Mouse (Mus musculus) heart, embryonic 11.5 days (tissue): ENCODE results near the gene Zfp689. TPM values are rescaled to one million over a fixed set of nuclear protein-coding genes. Genes with fewer than 3 reads are reported as not detected.
"Not testable (repeated sequence)": the region's sequence is repeated elsewhere in the genome, so short reads cannot be mapped to it uniquely, and the experiment has no call there.

ENCODE experiments used
- ATAC-seq: fragments of 200-750 bp; cut with Nextera tagmentation; replicated peaks from 2 replicates; pipeline ENCODE4 v1.8.0; 2017; ENCODE audit warnings: moderate library complexity; ENCODE audit not compliant: insufficient number of reproducible peaks, low FRiP score, low TSS enrichment
- H3K27ac ChIP-seq: fragments of 300-500 bp; sonication (generic); 2 replicates; pipeline ENCODE4 v1.5.1; 2014; ENCODE audit warnings: mild to moderate bottlenecking, low read depth, low read length
- H3K27me3 ChIP-seq: fragments of 300-500 bp; sonication (generic); 2 replicates; pipeline ENCODE4 v1.6.1; 2014; ENCODE audit warnings: mild to moderate bottlenecking, low read length, mixed read lengths; ENCODE audit not compliant: control insufficient read depth, insufficient read depth
- H3K36me3 ChIP-seq: fragments of 300-500 bp; sonication (generic); 2 replicates; pipeline ENCODE4 v1.6.1; 2014; ENCODE audit warnings: mild to moderate bottlenecking, low read length, moderate library complexity, mixed read lengths; ENCODE audit not compliant: control insufficient read depth, insufficient read depth
- H3K4me1 ChIP-seq: fragments of 300-500 bp; sonication (generic); 2 replicates; pipeline ENCODE4 v1.6.1; 2014; ENCODE audit warnings: low read length; ENCODE audit not compliant: control insufficient read depth, insufficient read depth
- H3K4me2 ChIP-seq: fragments of 300-500 bp; sonication (generic); 2 replicates; pipeline ENCODE4 v1.6.1; 2014; ENCODE audit warnings: mild to moderate bottlenecking, moderate library complexity
- H3K4me3 ChIP-seq: fragments of 300-500 bp; sonication (generic); 2 replicates; pipeline ENCODE4 v1.5.1; 2014; ENCODE audit warnings: low read depth, low read length
- H3K9ac ChIP-seq: fragments of 300-500 bp; sonication (generic); 2 replicates; pipeline ENCODE4 v1.6.1; 2014; ENCODE audit warnings: mild to moderate bottlenecking, low read depth, low read length, moderate library complexity
- H3K9me3 ChIP-seq: fragments of 300-500 bp; sonication (generic); replicated peaks from 2 replicates; pipeline ENCODE4 v1.6.1; 2016; ENCODE audit warnings: low read length; ENCODE audit not compliant: control insufficient read depth
- WGBS: fragments of 180-500 bp; shearing (Covaris S2); extraction: QIAGEN DNeasy Blood & Tissue Kit; methylation state at CpG from one replicate; pipeline ENCODE4 v1.1.7; 2014; ENCODE audit not compliant: insufficient replicate concordance; 5-methylcytosine and 5-hydroxymethylcytosine counted together
- polyA plus RNA-seq: library from polyadenylated mRNA; unstranded; fragments of >200 nt; fragmentation: Nextera tagmentation; extraction: Ambion mirVana; gene quantifications from 2 replicates; pipeline ENCODE4 v1.2.1, GENCODE M21; 2014

Gene Zfp689
- polyA plus RNA-seq, 1 experiment from 2014 or later, result 5.8 TPM

DNA sequence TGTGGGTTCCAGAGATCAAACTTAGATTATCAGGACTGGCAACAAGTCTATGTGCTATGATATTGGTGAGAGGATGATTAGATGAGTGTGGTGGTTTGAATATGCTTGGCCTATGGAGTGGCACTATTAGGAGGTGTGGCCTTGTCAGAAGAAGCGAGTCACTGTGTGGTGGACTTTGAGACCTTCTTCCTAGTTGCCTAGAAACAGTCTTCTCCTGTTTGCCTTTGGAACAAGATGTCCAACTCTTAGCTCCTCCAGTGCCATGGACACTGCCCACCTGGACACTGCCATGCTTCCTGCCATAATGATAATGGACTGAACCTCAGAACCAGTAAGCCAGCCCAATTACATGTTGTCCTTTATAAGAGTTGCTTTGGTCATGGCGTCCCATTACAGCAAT is 23.0 kb downstream of the Zfp689 start:
- H3K9me3 ChIP-seq, result no peaks in the 10 kb centered on the region
- 72% methylated on average over 2 of the region's 2 CpGs for WGBS
- no peak overlapping the region for H3K27ac ChIP-seq
- no peak overlapping the region for H3K4me3 ChIP-seq
- H3K9ac ChIP-seq, result no peak overlapping the region
- ATAC-seq, result no peak
- H3K27me3 ChIP-seq, result peaks cover 10% of the 10 kb centered on the region
- peaks cover 8% of the 10 kb centered on the region for H3K4me1 ChIP-seq
- H3K4me2 ChIP-seq, result no peak overlapping the region
- no peaks in the 10 kb centered on the region for H3K36me3 ChIP-seq

DNA sequence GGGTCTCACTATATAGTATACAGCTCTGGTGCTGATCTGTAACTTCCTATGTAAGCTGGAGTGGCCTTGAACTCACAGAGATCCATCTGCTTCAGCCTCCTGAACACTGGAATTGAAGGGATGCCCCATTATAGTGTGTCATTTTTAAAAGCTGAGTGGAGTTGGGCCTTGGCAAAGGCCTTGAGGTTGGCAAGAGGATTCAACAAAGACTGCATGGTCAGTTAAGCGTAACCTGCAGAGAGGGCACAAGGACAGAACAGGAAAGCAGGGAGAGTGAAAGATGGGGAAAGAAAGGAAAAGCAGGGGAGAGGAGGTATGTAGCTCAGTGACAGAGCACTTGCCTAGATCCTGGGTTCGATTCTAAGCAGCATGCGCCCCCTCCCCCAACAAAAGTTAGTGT is 23.7 kb downstream of the Zfp689 start:
- ATAC-seq, result no peak
- Histone ChIP-seq H3K4me1 (peaks cover 8% of the 10 kb centered on the region), H3K27me3 (peaks cover 10% of the 10 kb centered on the region), H3K9me3 (no peaks in the 10 kb centered on the region), H3K9ac (no peak overlapping the region), H3K4me3 (no peak overlapping the region), H3K36me3 (no peaks in the 10 kb centered on the region), H3K4me2 (no peak overlapping the region), H3K27ac (no peak overlapping the region)
- WGBS, result 81% methylated on average over 3 of the region's 3 CpGs

DNA sequence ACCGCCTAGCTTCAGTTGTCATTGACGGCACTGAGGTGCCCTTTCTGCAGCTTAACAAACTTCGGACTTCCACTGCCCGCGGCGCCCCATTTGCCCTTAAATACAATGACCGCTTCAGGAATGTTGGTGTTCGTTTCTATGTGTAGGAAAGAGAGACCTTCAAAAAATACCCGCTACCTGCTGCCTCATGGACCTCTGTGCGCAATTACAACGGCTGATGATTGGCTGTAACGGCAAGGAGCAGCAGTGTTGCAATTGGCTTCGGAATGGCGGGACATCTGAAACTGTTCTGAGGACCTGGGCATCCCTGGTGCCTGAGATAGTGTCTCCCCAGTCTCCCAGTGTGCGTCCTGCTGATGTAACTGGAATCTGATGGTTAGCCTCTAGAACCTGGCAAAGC is 26.7 kb downstream of the Zfp689 start:
- peak overlapping the region; percentile 83 for H3K4me2 ChIP-seq
- peak overlapping the region; percentile 80 for H3K9ac ChIP-seq
- H3K9me3 ChIP-seq, result no peaks in the 10 kb centered on the region
- no peak overlapping the region for H3K27ac ChIP-seq
- H3K27me3 ChIP-seq, result peaks cover 10% of the 10 kb centered on the region
- WGBS, result under 1% methylated on average over 15 of the region's 15 CpGs
- peaks cover 8% of the 10 kb centered on the region for H3K4me1 ChIP-seq
- no peaks in the 10 kb centered on the region for H3K36me3 ChIP-seq
- peak overlapping the region; percentile 74 for H3K4me3 ChIP-seq
- ATAC-seq, result no peak

DNA sequence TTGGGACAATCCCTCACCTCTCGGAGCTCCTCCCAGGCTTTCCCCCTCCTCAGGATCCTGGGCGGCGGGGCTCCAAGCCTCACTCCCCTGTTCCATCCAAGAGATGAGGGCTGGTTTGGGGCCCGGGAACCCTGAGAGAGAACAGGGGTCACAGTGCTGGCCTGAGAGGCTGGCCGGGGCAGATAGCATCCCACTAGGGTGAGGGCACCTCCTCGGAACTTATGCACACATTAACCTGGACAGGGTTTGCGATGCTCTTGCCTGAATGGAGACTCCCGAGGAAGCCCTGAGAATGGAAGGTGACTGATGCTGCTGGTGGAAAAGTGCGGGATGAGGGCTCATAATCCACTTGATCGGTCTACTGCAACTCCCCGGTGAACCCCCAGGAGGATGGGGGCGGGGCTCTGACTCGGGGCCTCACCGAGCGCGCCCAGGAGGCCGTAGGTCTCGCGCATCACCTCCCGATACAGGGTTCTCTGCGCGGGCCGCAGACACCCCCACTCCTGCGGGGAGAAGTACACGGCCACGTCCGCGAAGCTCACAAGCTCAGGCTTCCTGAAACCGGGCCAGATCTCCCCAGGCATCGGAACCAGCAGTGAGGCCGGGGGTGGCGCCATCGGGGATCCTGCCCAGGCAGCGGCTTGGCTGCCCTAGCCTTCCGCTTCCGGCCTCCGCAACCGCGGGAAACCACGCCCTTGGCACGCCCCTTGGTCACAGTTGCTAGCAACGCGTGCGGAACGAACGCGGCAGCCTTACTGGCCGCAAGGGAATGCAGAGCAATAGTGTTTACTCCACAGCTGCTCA is 27.4 kb downstream of the Zfp689 start, which contains the start of gene Zfp688:
Gene Zfp688, minus strand, starts transcription at position 681 of the 804 bp plus-strand sequence.
- ATAC-seq, result peak; percentile 83
- Histone ChIP-seq H3K4me3 (peak within 1 kb of the TSS; percentile 74), H3K36me3 (no peaks in the 10 kb centered on the region), H3K9me3 (no peaks in the 10 kb centered on the region), H3K9ac (peak within 1 kb of the TSS; percentile 80), H3K27me3 (peaks cover 10% of the 10 kb centered on the region), H3K27ac (peak within 1 kb of the TSS; percentile 57), H3K4me1 (peaks cover 8% of the 10 kb centered on the region), H3K4me2 (peak within 1 kb of the TSS; percentile 83)
- under 1% methylated on average over 48 of the region's 48 CpGs for WGBS

DNA sequence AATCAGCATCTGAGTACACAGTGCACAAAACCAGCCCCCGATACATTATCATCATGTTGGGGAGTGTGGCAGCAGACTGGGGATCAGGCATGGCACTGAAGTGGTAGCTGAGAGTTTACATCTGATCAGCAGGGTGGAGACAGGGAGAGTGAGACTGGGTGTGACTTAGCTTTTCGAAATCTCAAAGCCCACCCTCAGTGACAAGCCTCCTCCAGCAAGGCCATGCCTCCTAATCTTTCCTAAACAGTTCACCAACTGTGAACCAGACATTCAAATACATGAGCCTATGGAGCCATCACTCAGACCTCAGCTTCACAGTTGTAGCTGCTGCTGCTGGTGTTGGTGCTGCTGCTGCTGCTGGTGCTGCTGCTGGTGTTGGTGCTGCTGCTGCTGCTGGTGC is 37.5 kb downstream of the Zfp689 start:
- no peak overlapping the region for H3K9ac ChIP-seq
- ATAC-seq, result no peak
- no peak overlapping the region for H3K27ac ChIP-seq
- no peaks in the 10 kb centered on the region for H3K36me3 ChIP-seq
- no peaks in the 10 kb centered on the region for H3K27me3 ChIP-seq
- H3K4me3 ChIP-seq, result no peak overlapping the region
- H3K4me2 ChIP-seq, result no peak overlapping the region
- H3K9me3 ChIP-seq, result no peaks in the 10 kb centered on the region
- WGBS, result 62% methylated on average over 2 of the region's 2 CpGs
- H3K4me1 ChIP-seq, result no peaks in the 10 kb centered on the region

DNA sequence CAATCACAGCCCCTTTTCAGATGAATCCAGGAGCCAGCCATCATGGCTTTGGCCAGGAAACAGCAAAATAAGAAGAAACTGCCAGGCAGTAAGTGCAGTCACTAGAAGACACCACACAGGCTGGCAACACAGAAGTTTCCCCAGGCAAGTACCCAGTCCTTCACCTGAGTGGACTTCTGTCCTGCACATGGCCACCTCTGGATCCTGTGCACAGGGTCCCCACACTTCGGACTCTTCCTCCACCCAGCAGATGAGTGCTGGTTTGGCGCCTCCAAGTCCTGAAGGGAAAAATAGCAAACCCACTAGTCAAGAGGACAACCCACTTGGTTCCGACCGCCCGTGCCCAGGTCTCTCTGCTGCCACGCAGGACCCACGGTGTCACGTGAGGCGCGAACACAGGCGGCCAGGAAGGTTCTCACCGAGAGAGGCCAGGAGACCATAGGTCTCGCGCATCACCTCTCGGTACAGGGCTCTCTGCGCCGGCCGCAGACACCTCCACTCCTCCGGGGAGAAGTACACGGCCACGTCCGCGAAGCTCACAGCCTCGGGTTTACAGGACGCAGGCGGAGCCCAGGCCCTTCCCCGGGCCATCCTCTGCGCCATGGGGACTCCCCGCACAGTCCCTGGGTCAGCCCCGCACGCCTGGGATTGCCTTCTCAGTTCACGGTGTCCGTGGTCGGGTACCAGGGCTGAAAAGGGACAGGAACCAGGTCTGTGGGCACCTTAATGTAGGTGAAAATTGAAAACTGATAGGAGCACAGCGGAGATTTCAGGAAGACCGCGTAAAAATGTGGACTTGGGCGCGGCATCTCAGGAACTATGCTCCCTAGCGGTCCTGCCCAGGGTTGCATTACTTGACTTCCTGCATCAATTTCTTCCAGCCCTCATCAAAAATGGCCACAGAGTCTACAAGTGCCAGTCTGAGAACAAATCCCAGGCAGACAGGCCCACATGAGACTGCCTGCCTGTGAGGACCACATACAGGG is 42.7 kb downstream of the Zfp689 start, which contains the start of gene Zfp764:
Gene Zfp764, minus strand, starts transcription at position 821 of the 986 bp plus-strand sequence.
- WGBS, result 5% methylated on average over 40 of the region's 40 CpGs
- H3K27ac ChIP-seq, H3K27me3 ChIP-seq, H3K36me3 ChIP-seq, H3K9me3 ChIP-seq, H3K4me1 ChIP-seq: not testable (repeated sequence)
- Histone ChIP-seq H3K9ac (peak within 1 kb of the TSS; percentile 84), H3K4me3 (peak within 1 kb of the TSS; percentile 57), H3K4me2 (peak within 1 kb of the TSS; percentile 90)
- ATAC-seq, result peak; percentile 61

DNA sequence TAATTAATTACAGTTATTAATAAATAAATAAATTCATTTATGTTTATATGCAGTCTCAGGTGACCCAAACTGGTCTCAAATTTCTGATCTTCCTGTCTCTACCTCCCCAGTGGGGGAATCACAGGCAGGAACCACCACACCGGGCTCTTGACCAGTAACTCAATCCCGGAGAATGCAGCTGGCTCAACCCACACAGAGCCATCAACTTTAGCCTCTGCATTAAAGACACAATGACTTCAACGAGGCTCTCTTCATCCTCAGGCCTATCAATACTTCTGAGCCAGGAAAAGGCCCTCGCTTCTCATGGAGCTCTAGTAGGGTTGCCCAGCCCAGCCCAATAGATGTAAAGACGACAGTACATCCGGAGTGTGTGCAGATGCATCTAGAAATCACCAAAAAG is 44.9 kb downstream of the Zfp689 start:
- not testable (repeated sequence) for H3K27ac ChIP-seq, ATAC-seq, H3K36me3 ChIP-seq, H3K4me1 ChIP-seq, H3K9ac ChIP-seq, H3K9me3 ChIP-seq, H3K4me2 ChIP-seq, H3K4me3 ChIP-seq, H3K27me3 ChIP-seq
- 84% methylated on average over 6 of the region's 6 CpGs for whole genome bisulfite sequencing

DNA sequence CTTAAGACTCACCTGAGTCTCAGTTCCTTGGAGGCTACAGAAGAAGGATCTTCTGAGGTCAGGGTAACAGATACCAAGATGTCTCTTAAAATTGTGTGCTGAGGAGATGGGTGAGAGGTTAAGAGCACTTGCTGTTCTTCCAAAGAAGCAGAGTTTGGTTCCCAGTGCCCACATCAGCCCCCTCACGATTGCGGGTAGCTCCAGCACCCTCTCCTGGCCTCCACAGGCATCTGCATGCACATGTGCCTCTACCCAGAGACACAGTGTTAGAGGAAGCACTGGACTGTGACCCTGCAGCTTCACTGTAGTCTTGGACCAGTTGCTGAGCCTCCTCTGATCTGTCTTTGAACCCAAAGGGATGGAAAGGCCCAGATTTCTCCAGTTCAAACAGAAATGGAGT is 46.0 kb downstream of the Zfp689 start:
- Histone ChIP-seq H3K4me2 (no peak overlapping the region), H3K4me1 (no peaks in the 10 kb centered on the region), H3K27ac (no peak overlapping the region), H3K36me3 (no peaks in the 10 kb centered on the region), H3K9ac (no peak overlapping the region), H3K9me3 (no peaks in the 10 kb centered on the region), H3K4me3 (no peak overlapping the region), H3K27me3 (no peaks in the 10 kb centered on the region)
- ATAC-seq, result no peak
- WGBS, result 32% methylated on average over 2 of the region's 2 CpGs
